Mouse (Mus musculus): ENCODE data around the gene Mrpl43. TPM values are rescaled to one million over a fixed set of nuclear protein-coding genes. Genes with fewer than 3 reads are reported as not detected.

The Mrpl43 gene
- polyA plus RNA-seq (2012; rRNA removed; ENCODE audit: low replicate concordance), result 169 and 174 TPM in 2 replicates

GRCm38 (mm10) chr19:45005957-45006712, at the start of gene Mrpl43:
Mrpl43 (minus strand) TSS chr19:45006442.

DNA sequence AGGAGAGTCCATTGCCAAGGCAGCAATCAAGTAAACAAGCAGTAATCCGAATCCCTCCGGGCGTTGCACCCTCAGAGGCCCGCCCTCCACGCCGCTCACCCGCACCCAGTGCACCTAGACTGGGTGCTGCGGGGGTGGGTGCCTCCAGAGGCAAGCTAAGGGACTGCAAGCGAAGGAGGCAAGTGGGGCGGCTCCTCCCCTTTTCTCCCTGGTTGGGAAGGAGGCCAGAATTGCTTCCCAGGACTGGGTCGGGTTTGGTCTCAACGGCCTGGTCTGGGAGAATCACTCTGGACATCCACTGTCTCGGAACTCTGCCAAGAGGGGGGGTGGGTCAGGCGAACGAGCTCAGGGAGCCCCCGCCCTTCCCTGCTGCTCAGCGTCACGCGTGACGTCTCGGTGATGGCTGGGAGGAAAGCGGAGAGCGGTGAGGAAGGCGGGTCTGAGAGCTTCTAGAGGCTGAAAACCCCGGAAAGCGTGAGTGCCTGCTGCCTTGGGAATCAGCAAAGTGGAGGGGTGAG, 41.2 kb upstream of the Mrpl43 start, which contains the start of gene Sfxn3:
TSS of gene Sfxn3 (plus strand) at position 87 of the 518 bp plus-strand sequence.

DNA sequence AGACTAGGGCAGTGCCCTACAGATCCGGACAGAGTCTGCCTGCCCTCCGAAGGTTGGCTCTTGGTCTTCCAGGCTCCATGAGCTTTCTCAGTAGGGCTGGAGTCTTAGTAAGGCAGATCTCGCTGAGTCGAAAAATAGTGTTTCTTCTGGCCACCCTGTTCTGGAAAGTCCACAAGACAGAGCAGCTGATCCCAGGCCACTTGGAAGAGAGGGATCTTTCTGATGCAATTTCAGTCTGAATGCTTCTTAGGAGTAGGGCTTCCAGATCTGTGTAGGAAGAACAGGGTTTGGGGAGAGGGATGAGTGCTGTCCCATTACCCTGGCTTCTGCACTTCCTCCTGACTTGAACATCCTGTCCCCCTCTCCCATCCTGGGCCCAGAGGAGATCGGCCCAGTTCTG, 39.4 kb upstream of the Mrpl43 start, which contains the start of gene Pdzd7:
TSS of gene Pdzd7 (minus strand) at position 67 of the 400 bp plus-strand sequence.

GRCm38 (mm10) chr19:45014335-45014971, 8.2 kb upstream of the Mrpl43 start, which contains the start of gene Lzts2:
Lzts2 (plus strand) TSS chr19:45014414.

GRCm38 (mm10) chr19:45005444-45005843, 798 bp downstream of the Mrpl43 start, which contains the start of gene Twnk:
Twnk (plus strand) TSS chr19:45005663.

DNA sequence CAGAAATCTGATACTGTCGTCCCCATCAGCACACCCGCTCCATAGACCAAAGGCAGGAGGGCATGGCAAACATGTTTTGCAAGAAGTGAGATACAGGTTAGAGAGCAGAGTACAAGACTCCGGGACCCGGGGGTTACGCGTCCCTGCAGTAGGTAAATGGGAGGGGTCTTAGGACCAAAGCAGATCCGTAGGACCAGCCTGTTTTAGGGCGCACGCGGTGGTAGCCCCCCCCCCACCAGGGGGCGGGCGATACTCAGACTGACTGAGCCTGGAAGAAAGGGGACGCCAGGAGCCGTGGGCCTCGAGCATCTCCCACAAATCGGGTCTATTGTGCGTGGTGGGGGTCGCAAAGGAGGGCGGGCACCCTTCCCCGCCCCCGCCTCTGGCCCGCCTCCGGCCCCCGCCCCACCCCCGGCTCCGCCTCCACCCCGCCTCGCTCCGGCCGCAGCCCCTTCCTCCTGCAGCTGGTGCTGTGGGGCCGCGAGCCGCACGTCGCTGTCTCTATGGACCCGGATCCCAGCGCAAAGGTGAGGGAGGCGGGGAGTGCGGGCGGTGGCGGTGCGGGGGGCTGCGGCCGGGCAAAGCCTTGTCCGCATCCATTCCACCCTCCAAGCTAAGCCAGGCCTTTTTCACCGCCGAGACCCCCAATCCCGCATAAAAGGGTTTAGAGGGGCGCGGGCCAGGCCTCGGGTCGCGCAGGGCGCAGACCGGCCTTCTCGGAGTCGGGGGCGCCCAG, 17.2 kb downstream of the Mrpl43 start, which contains the start of gene Sema4g:
TSS of gene Sema4g (plus strand) at position 271 of the 736 bp plus-strand sequence.

Other genes starting within 250 kb of the Mrpl43 start
- gene Slf2, start 75.3 kb downstream of the Mrpl43 start, polyA plus RNA-seq (2012; rRNA removed; ENCODE audit: low replicate concordance), result 18.9 and 22.3 TPM in 2 replicates
- 290 and 406 TPM in 2 replicates for gene Sema4g, start 17.3 kb downstream of the Mrpl43 start, polyA plus RNA-seq (2012; rRNA removed; ENCODE audit: low replicate concordance)
- 4.6 and 5.2 TPM in 2 replicates for gene Twnk, start 779 bp downstream of the Mrpl43 start, polyA plus RNA-seq (2012; rRNA removed; ENCODE audit: low replicate concordance)
- gene Lzts2, start 8.0 kb upstream of the Mrpl43 start, polyA plus RNA-seq (2012; rRNA removed; ENCODE audit: low replicate concordance), result 65.6 and 89.6 TPM in 2 replicates
- 0.31 and 1.4 TPM in 2 replicates for gene Pdzd7, start 39.3 kb upstream of the Mrpl43 start, polyA plus RNA-seq (2012; rRNA removed; ENCODE audit: low replicate concordance)
- gene Sfxn3, start 41.1 kb upstream of the Mrpl43 start, polyA plus RNA-seq (2012; rRNA removed; ENCODE audit: low replicate concordance), result 4.5 and 10.4 TPM in 2 replicates
- gene Kazald1, start 68.8 kb upstream of the Mrpl43 start, polyA plus RNA-seq (2012; rRNA removed; ENCODE audit: low replicate concordance), result 2.1 TPM in 2 replicates
- not detected in 2 replicates for gene Tlx1, start 144.2 kb upstream of the Mrpl43 start, polyA plus RNA-seq (2012; rRNA removed; ENCODE audit: low replicate concordance)
- 0.04 TPM in 1 of 2 replicates, not detected in the other for gene Lbx1, start 229.4 kb upstream of the Mrpl43 start, polyA plus RNA-seq (2012; rRNA removed; ENCODE audit: low replicate concordance)

Data from duodenum, adult 2 months (tissue).